Mouse (Mus musculus): Measurements from ENCODE around the gene Slc35f1.

GRCm38 (mm10) chr10:52860851-52861250, 170.5 kb downstream of the Slc35f1 start:
- TF ChIP-seq E2F4 (IDR thresholded peaks at IDR 0.05; ENCODE audit: insufficient replicate concordance, low read depth, low read length) (no peak), SMC3 (IDR thresholded peaks at IDR 0.05; ENCODE audit: low read depth, low read length) (no peak), JUND (conservative IDR thresholded peaks at IDR 0.05; ENCODE audit: low read depth, low read length) (no peak), MAFK (IDR thresholded peaks at IDR 0.05; ENCODE audit: insufficient replicate concordance, low read length) (no peak), KAT2A (IDR thresholded peaks at IDR 0.05; ENCODE audit: insufficient replicate concordance, low read length) (no peak), CTCF (conservative IDR thresholded peaks at IDR 0.05 in 1 of 2, IDR thresholded peaks at IDR 0.05 in 1 of 2; ENCODE audit: low read depth in 2 of 2, low read length in 2 of 2) (no peak), MEF2A (IDR thresholded peaks at IDR 0.05; ENCODE audit: borderline replicate concordance, low read depth, low read length) (no peak), POLR2A (IDR thresholded peaks at IDR 0.05; ENCODE audit: low read depth, low read length) (no peak), ETS1 (conservative IDR thresholded peaks at IDR 0.05; ENCODE audit: low read depth, low read length) (no peak), MAZ (IDR thresholded peaks at IDR 0.05; ENCODE audit: low read depth, low read length) (no peak), USF1 (IDR thresholded peaks at IDR 0.05; ENCODE audit: low read depth, low read length) (no peak), PAX5 (IDR thresholded peaks at IDR 0.05; ENCODE audit: low read length) (no peak), EP300 (IDR thresholded peaks at IDR 0.05; ENCODE audit: low read length) (no peak), MAX (IDR thresholded peaks at IDR 0.05; ENCODE audit: low read length) (no peak)

Data from CH12.LX (cell line).